Mouse (Mus musculus) embryonic facial prominence, embryonic 11.5 days (tissue): ENCODE results near the gene Olfr812. TPM values are rescaled to one million over a fixed set of nuclear protein-coding genes. Genes with fewer than 3 reads are reported as not detected.
"Not testable (repeated sequence)": the region's sequence is repeated elsewhere in the genome, so short reads cannot be mapped to it uniquely, and the experiment has no call there.

Experiments
- ATAC-seq: fragments of 200-750 bp; cut with Nextera tagmentation; replicated peaks from 2 replicates; pipeline ENCODE4 v1.8.0; 2017; ENCODE audit warnings: low read depth; ENCODE audit not compliant: insufficient number of reproducible peaks, low FRiP score, low TSS enrichment
- DNase-seq: peaks from one replicate; pipeline ENCODE4 v3.0.0-alpha.2; 2015; ENCODE audit warnings: low spot score
- H3K27ac ChIP-seq: fragments of 300-500 bp; sonication (generic); replicated peaks from 2 replicates; pipeline ENCODE4 v1.5.1; 2014; ENCODE audit warnings: mild to moderate bottlenecking, low read depth, low read length, control low read depth
- H3K27me3 ChIP-seq: fragments of 300-500 bp; sonication (generic); 2 replicates; pipeline ENCODE4 v1.6.1; 2014; ENCODE audit warnings: mild to moderate bottlenecking, low read length, moderate library complexity, mixed read lengths; ENCODE audit not compliant: control insufficient read depth, insufficient read depth
- H3K36me3 ChIP-seq: fragments of 300-500 bp; sonication (generic); replicated peaks from 2 replicates; pipeline ENCODE4 v1.6.1; 2014; ENCODE audit warnings: low read depth, mild to moderate bottlenecking, low read length, moderate library complexity, mixed read lengths; ENCODE audit not compliant: control insufficient read depth, insufficient read depth
- H3K4me1 ChIP-seq: fragments of 300-500 bp; sonication (generic); 2 replicates; pipeline ENCODE4 v1.6.1; 2014; ENCODE audit warnings: low read length, mixed read lengths; ENCODE audit not compliant: control insufficient read depth, insufficient read depth
- H3K4me2 ChIP-seq: fragments of 300-500 bp; sonication (generic); 2 replicates; pipeline ENCODE4 v1.6.1; 2014; ENCODE audit warnings: low read depth, mild to moderate bottlenecking, control low read depth, low read length, moderate library complexity
- H3K4me3 ChIP-seq: fragments of 300-500 bp; sonication (generic); 2 replicates; pipeline ENCODE4 v1.5.1; 2014; ENCODE audit warnings: low read depth, low read length, control low read depth
- H3K9ac ChIP-seq: fragments of 300-500 bp; sonication (generic); replicated peaks from 2 replicates; pipeline ENCODE4 v1.6.1; 2014; ENCODE audit warnings: mild to moderate bottlenecking, control low read depth, low read length
- H3K9me3 ChIP-seq: fragments of 300-500 bp; sonication (generic); replicated peaks from 2 replicates; pipeline ENCODE4 v1.6.1; 2016; ENCODE audit warnings: mild to moderate bottlenecking, low read length, inconsistent platforms, mixed read lengths; ENCODE audit not compliant: control insufficient read depth
- WGBS: fragments of 180-500 bp; shearing (Covaris S2); extraction: QIAGEN DNeasy Blood & Tissue Kit; methylation state at CpG from one replicate; pipeline ENCODE4 v1.1.7; 2014; 5-methylcytosine and 5-hydroxymethylcytosine counted together
- polyA plus RNA-seq: library from polyadenylated mRNA; unstranded; fragments of >200 nt; fragmentation: Nextera tagmentation; extraction: Ambion mirVana; gene quantifications from 2 replicates; pipeline ENCODE4 v1.2.1, GENCODE M21; 2014

The Olfr812 gene
- not detected in 2 replicates for polyA plus RNA-seq

DNA sequence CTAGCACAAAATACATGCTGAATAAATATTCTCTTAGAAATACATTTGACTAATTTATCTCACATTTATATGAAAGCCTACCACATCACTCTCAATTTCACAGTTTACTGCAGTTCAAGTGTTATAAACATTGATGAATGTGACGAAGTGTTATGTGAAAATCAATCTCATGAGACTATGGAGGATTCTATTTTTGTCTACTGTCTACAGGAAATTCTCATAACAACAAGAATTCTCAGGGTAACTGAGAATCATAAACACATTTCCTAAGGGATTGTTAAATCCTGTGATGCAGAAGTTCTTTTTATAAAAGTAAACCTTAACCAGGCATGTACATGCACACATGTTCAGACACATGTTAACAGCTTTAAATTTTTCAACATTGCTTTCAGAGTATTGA lies at the start of gene Olfr812:
Olfr812 (minus strand) TSS at position 101 of the 400 bp plus-strand sequence.
- no peaks in the 10 kb centered on the region for H3K27me3 ChIP-seq
- H3K36me3 ChIP-seq, result no peaks in the 10 kb centered on the region
- H3K9ac ChIP-seq, result no peak within 1 kb of the TSS
- no peaks in the 10 kb centered on the region for H3K4me1 ChIP-seq
- DNase-seq, result no peak
- H3K4me3 ChIP-seq, result no peak within 1 kb of the TSS
- no peak for ATAC-seq
- H3K27ac ChIP-seq, result no peak within 1 kb of the TSS
- 72% methylated on average over 1 of the region's 1 CpGs for WGBS
- H3K9me3 ChIP-seq, result no peaks in the 10 kb centered on the region
- H3K4me2 ChIP-seq, result no peak within 1 kb of the TSS

GRCm38 (mm10) chr10:129885934-129886333 lies 40.0 kb upstream of the Olfr812 start:
- 91% methylated on average over 7 of the region's 7 CpGs for WGBS
- no peaks in the 10 kb centered on the region for H3K4me1 ChIP-seq
- no peak overlapping the region for H3K9ac ChIP-seq
- no peak overlapping the region for H3K4me2 ChIP-seq
- H3K27ac ChIP-seq, result no peak overlapping the region
- no peaks in the 10 kb centered on the region for H3K9me3 ChIP-seq
- no peaks in the 10 kb centered on the region for H3K36me3 ChIP-seq
- DNase-seq (no peak), ATAC-seq (no peak)
- no peak overlapping the region for H3K4me3 ChIP-seq
- H3K27me3 ChIP-seq, result no peaks in the 10 kb centered on the region

DNA sequence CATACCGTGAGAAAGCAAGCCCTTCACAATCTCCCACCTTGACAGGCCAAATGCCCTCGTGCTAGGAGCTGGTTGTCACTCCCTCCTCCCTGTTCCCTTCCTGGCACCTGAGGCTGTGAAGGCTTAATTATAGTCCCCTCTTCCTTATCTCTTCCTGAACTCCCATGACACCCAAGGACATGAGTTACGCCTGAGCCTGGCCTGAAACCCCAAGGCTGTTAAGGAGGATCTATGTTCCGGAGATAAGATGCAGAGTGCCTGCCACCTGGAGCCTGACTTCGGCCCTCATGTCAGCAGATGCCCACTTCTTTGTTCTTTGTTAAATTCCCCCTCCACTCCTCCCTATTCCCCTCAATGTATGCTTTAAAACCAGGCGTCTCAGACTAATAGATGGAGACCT lies 39.6 kb upstream of the Olfr812 start:
- H3K9ac ChIP-seq, H3K4me1 ChIP-seq, H3K27me3 ChIP-seq, H3K4me3 ChIP-seq, H3K4me2 ChIP-seq, H3K9me3 ChIP-seq, H3K27ac ChIP-seq, ATAC-seq, H3K36me3 ChIP-seq, DNase-seq: not testable (repeated sequence)
- 88% methylated on average over 6 of the region's 6 CpGs for WGBS

GRCm38 (mm10) chr10:129879751-129880150 lies 33.9 kb upstream of the Olfr812 start, which contains the start of gene Olfr814:
Olfr814 (minus strand) TSS chr10:129879851.
- not testable (repeated sequence) for DNase-seq, H3K36me3 ChIP-seq, ATAC-seq, H3K9me3 ChIP-seq, H3K9ac ChIP-seq, H3K27ac ChIP-seq, H3K4me1 ChIP-seq, H3K4me3 ChIP-seq, H3K4me2 ChIP-seq, H3K27me3 ChIP-seq
- no CpG with 5 or more reads among the region's 1 CpGs for WGBS

DNA sequence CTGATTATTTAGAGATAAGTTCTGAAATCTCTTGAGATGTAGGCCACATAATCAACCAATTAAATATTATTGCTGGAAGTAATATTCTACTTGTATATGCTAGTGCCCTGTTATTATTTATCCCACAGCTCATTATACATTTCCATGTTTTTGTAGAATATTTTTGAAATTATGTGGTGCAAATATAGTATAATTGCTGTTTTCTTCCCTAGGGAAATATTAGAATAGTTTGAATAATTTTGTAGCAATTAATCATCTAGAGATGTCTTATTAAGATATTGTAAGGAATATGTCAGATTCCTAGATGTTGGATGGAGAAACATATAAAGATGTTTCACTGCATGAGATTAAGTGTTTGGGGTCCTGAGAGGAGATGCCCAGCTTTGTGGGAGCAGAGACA lies 9.2 kb upstream of the Olfr812 start, which contains the start of gene Olfr813:
Olfr813 (plus strand) TSS at position 301 of the 400 bp plus-strand sequence.
- Histone ChIP-seq H3K4me3 (no peak within 1 kb of the TSS), H3K9me3 (no peaks in the 10 kb centered on the region), H3K9ac (no peak within 1 kb of the TSS), H3K27ac (no peak within 1 kb of the TSS), H3K36me3 (no peaks in the 10 kb centered on the region), H3K27me3 (no peaks in the 10 kb centered on the region), H3K4me2 (no peak within 1 kb of the TSS), H3K4me1 (no peaks in the 10 kb centered on the region)
- ATAC-seq (no peak), DNase-seq (no peak)

GRCm38 (mm10) chr10:129847343-129847742 lies 1.4 kb upstream of the Olfr812 start:
- no peak for ATAC-seq
- Histone ChIP-seq H3K27me3 (no peaks in the 10 kb centered on the region), H3K4me1 (no peaks in the 10 kb centered on the region), H3K9ac (no peak overlapping the region), H3K4me3 (no peak overlapping the region), H3K4me2 (no peak overlapping the region), H3K36me3 (no peaks in the 10 kb centered on the region), H3K9me3 (no peaks in the 10 kb centered on the region), H3K27ac (no peak overlapping the region)
- no peak for DNase-seq
- 69% methylated on average over 1 of the region's 1 CpGs for WGBS

DNA sequence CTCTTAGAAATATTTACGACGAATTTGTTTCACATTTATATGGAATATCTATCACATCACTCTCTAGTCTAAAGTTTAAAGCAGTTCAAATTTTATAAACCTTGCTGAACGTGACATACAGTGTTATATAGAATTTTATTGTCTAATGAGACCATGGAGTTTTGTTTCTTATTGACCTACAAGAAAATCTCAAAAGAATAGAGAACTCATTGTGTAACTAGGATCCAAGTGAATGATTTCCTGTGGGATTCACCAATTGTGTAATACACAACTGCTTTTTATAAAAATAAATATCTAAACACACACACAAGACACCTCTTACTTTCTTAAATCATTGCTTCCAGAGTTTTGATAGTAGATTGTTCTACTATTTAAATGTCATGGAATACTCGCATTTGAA lies 41.6 kb downstream of the Olfr812 start, which contains the start of gene Olfr811:
Olfr811 (minus strand) TSS at position 101 of the 400 bp plus-strand sequence.
- no peak within 1 kb of the TSS for H3K27ac ChIP-seq
- 86% methylated on average over 4 of the region's 4 CpGs for whole genome bisulfite sequencing
- H3K4me2 ChIP-seq, result no peak within 1 kb of the TSS
- ATAC-seq, result no peak
- H3K4me1 ChIP-seq, result no peaks in the 10 kb centered on the region
- no peaks in the 10 kb centered on the region for H3K9me3 ChIP-seq
- H3K4me3 ChIP-seq, result no peak within 1 kb of the TSS
- no peaks in the 10 kb centered on the region for H3K27me3 ChIP-seq
- H3K9ac ChIP-seq, result no peak within 1 kb of the TSS
- DNase-seq, result no peak
- H3K36me3 ChIP-seq, result no peaks in the 10 kb centered on the region

DNA sequence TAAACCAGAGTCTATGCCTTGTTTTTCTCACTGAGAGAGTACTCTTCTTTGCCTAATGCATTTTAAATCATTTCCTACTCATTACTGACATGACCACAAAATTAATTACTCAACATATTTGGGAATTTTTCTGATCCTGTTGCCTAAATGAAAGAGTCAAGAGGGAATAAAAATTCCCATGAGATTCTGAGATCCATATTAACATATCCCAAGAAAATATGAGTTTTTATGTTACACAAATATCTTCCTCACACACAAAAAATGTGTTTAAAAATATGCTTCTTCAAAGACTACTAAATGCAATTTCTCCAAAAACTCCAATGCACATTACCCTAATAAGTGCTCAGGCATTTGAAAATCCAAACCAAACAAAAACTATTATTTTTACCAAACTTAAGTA lies 51.1 kb downstream of the Olfr812 start, which contains the start of gene Olfr810:
Olfr810 (minus strand) TSS at position 101 of the 400 bp plus-strand sequence.
- Histone ChIP-seq H3K4me2 (no peak within 1 kb of the TSS), H3K27me3 (no peaks in the 10 kb centered on the region), H3K4me1 (no peaks in the 10 kb centered on the region), H3K27ac (no peak within 1 kb of the TSS), H3K9me3 (no peaks in the 10 kb centered on the region), H3K9ac (no peak within 1 kb of the TSS), H3K4me3 (no peak within 1 kb of the TSS), H3K36me3 (no peaks in the 10 kb centered on the region)
- DNase-seq (no peak), ATAC-seq (no peak)
